Mouse (Mus musculus) spleen, adult 2 months (tissue): ENCODE data around the gene Patj.
"Not testable (repeated sequence)": the region's sequence is repeated elsewhere in the genome, so short reads cannot be mapped to it uniquely, and the experiment has no call there.

Source experiments
- CTCF ChIP-seq: fragments of 200-500 bp; IDR thresholded peaks from 2 replicates; pipeline ENCODE4 v1.5.1; 2011; ENCODE audit warnings: mild to moderate bottlenecking, inconsistent platforms; ENCODE audit not compliant: insufficient read depth, insufficient read length, insufficient replicate concordance; ENCODE audit errors: extremely low read depth
- POLR2A ChIP-seq: fragments of 200-500 bp; IDR thresholded peaks from 2 replicates; pipeline ENCODE4 v1.6.1; 2011; ENCODE audit warnings: low read depth, low read length, inconsistent platforms

DNA sequence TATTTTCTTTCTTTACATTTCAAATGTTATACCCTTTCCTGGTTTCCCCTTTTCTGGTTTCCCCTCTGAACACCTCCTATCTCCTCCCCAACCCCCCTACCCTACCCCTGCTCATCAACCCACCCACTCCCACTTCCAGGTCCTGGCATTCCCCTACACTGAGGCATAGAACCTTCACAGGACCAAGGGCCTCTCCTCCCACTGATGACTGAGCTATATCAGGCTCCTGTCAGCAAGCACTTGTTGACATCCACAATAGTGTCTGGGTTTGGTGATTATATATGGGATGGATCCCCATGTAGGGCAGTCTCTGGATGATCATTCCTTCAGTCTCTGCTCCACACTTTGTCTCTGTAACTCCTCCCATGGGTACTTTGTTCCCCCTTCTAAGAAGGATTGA is 233.6 kb downstream of the Patj start:
- TF ChIP-seq CTCF, POLR2A: not testable (repeated sequence)
